Mouse (Mus musculus) testis, postnatal 14 days (tissue): ENCODE measurements around the gene Ppfia3.
"Not testable (repeated sequence)": the region's sequence is repeated elsewhere in the genome, so short reads cannot be mapped to it uniquely, and the experiment has no call there.

Source experiments
- DNase-seq: peaks from one replicate; pipeline ENCODE4 v3.0.0; 2021; ENCODE audit warnings: low spot score

Ppfia3 gene

GRCm38 (mm10) chr7:45366652-45367019 is at the start of gene Ppfia3:
Gene Ppfia3 (minus strand): TSS chr7:45367019.
- DNase-seq, result no peak

- DNase-seq, result no peak
These were observed 48.8 kb upstream of the Ppfia3 start for GRCm38 (mm10) chr7:45415636-45416035.

DNA sequence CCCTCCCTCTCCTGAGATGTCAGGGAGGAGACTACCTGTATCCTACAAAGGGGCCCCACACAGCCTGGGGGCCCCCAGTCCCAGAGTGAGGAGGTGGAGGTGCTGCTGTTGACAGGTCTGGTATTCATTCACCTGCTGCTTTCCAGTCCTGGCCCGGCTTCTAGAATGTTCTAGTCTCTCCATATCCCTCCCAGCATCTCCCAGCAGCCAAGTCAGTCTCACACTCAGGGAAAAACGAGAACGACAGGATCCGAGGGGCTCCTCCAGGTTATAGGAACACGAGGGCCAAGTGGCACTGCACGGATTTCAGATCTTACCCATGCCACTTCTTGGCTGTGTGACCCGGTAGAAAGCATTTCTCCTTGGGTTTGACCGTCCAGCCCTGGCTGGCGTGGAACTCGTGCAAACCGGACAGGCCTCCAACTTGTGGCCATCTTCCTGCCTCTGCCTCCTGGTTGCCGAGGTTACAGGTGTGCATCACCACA is 48.0 kb upstream of the Ppfia3 start:
- DNase-seq, result no peak

DNA sequence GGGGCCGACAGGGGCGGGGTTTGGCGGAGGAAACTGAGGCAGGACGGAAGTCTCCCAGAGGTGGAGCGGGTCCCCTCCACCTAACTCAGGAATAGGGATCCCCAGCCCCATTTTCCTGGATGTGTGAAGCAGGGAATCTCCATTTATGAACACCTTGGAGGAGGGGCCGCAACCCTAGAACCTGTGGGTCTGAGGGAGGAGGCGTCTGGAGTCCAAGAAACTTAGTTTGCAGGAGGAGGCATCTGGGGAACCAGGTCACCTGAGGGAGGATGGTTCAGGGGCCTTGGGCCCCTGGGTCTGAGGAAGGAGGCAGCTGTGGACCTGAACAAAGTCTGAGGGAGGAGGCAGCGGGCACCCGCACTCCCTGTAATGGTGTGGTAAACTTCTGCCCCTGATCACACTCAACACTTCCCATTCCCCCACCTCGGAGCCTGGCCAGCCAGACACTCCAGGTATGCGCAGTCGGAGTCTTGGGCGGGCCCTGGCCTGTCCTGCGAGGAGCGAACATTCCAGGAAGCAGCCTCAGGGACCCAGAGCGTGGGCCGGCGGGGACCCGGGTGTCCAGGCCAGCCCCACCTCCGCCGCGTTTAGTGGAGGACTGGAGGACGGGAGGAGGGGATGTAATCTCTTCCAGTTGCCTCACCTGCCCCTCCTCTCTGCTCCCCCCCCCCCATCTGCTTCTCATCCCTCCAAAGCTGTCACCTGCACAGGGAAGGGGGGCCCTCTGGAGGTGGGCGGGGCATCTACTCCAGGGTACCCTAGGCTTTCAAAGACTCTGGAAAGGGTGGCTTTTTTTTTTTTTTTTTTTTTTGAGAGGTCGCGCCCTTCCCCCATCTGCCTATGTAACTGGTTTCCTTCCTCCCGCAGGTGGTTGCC is 47.3 kb upstream of the Ppfia3 start:
- DNase-seq, result peak; percentile 49

DNA sequence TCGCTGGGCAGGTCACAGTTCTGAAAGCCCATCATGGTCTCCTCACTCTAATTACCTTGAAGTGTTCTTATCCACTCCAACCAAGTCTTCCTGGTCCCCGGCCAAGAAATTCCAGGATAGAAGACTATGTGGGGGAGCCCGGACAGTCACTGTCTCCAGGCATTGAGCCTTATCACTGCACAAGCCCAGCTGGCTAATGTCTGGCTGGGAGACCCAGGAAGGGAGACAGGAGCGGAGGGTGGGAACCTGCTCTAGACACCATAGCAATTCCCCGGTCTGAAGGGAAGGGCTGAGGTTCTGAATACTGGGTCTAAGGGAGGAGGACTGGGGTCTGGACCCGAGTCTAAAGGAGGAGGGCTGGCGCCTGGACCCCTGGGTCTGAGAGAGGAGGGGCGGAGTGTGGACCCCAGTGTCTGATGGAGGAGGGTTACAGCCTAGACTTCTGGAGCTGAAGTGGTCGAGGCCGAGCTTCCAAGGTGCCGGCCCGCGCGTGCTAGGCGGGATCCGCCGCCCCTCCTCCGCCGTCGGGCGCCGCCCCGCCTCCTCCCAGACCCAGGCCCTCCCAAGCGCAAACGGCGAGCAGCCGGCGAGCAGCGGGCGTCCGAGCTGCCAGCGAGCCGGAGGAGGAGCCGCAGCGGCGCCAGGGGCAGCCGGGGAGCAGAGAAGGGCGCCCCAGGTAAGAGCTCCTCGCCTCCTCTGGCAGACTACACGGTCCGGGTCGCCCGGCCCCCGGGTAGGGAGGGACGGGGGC is 46.5 kb upstream of the Ppfia3 start, which contains the start of gene Ntf5:
Gene Ntf5, plus strand, starts transcription at position 583 of the 751 bp plus-strand sequence.
- DNase-seq, result peak; percentile 67

DNA sequence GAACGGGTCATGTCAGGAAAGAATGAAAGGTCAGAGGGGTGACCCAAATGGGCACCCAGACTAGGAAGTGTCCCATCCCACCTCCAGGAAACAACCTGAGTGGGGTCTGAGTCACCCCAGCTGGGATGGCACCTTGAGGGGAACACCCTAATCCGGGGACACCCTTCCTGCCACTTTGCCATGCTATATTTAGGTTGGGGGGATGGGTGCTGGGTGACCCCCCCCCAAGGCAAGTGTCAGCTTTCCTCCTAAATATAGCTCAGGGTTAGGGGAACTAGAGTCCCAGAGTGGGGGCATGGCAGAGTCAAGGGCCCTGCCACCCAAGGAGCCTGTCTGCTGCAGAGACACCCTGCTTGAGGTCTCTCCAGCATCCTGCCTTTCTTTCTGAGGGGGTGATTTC is 45.6 kb upstream of the Ppfia3 start:
- DNase-seq, result no peak

DNA sequence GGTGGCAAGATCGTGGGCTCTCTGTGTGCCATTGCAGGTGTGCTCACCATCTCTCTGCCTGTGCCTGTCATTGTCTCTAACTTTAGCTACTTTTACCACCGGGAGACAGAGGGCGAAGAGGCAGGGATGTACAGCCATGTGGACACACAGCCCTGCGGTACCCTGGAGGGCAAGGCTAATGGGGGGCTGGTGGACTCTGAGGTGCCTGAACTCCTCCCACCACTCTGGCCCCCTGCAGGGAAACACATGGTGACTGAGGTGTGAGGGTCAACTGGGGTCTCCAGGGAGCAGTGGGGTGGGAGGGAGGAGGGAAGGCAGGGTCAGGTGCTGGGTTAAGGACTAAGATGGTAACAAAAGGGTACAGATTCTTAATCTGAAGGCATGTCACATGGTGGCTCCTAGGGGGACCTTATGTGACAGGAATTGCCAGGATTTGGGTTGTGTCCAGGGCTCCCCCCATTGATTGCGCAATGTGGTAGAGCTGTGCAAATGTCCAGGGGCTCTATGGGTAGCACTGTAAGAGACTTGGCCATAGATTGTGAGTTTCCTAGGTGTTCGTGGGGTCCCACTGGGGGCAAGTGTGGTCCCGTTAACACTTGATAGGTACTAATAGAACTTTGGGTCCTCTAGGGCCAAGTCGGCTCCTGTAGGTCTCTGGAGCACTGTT is 42.8 kb upstream of the Ppfia3 start:
- DNase-seq, result no peak

DNA sequence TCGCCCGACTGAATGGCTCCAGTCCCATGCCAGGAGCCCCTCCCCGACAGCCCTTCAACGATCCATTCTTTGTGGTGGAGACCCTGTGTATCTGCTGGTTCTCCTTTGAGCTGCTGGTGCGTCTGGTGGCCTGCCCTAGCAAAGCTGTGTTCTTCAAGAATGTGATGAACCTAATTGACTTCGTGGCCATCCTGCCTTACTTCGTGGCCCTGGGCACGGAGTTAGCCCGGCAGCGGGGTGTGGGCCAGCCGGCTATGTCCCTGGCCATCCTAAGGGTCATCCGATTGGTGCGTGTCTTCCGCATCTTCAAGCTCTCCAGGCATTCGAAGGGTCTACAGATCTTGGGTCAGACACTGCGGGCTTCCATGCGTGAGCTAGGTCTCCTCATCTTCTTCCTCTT is 42.1 kb upstream of the Ppfia3 start:
- no peak for DNase-seq

DNA sequence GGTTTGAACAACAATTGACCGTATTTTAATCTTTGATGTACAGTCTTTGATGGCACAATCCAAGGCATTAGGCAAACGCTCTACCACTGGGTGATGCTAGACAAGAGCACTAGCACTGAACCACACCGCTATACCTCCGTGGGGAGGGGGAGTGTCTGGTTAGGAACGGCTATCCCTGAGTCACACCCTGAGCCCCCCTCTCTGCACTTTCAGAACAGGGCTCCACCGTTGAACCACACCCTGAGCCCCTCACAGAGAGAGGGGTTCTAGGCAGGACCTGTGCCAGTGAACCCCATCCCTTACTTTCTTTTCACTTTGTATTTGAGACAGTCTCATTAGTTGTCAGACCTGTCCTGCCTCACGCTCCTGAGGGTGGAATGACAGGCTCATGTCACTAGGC is 41.5 kb upstream of the Ppfia3 start:
- DNase-seq, result no peak

DNA sequence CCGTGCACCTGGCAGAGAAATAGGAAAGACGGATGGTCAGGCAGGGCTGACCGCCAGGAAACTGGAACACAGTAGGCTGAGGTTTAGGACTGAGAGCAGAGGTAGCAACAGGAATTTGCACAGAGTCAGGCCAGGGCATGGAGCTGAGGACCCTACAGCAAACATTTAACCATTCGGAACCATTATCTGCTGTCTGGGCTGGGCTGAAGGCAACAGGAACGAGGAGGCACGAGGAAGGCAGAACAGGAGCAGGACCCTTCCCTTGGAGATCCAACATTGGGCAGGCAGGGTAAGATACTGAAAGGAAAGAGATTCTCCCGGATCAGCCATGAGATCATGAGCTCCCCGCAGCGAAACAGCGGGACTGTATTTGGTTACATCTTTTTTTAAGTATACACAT is 41.0 kb upstream of the Ppfia3 start:
- no peak for DNase-seq

- DNase-seq, result no peak
These were observed 39.6 kb upstream of the Ppfia3 start for GRCm38 (mm10) chr7:45406157-45407156.

GRCm38 (mm10) chr7:45405091-45406075 is 38.6 kb upstream of the Ppfia3 start, which contains the start of gene Kcna7:
Gene Kcna7 (plus strand): TSS chr7:45405653.
- peak; percentile 72 for DNase-seq

DNA sequence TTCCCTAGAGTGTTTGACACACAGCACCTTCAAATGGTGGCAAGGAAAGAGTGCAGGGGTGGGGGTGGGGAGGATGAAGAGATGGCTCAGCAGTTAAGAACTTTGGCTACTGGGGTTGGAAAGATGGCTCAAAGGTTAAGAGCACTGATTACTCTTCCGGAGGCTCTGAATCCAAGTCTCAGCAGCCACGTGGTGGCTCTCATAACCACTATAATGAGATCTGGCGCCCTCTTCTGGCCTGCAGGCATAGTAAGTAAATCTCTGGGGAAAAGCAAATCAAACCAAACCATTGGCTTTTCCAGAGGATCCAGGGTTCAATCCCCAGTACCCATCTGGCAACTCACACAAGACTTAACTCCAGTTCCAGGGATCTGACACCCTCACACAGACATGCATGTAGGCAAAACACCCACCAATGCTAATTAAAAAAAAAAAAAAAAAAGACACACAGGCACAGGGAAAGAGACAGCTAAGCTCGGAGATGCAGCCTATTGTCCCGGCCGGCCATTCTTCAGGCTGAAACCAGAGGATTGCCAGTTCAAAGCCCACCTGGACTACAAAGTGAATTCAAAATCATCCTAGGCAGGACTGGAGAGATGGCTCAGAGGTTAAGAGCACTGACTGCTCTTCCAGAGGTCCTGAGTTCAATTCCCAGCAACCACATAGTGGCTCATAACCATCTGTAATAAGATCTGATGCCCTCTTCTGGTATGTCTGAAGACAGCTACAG is 36.9 kb upstream of the Ppfia3 start:
- no peak for DNase-seq

- DNase-seq, result no peak
These were observed 34.8 kb upstream of the Ppfia3 start for GRCm38 (mm10) chr7:45401521-45402085.

GRCm38 (mm10) chr7:45396787-45397186 is 30.0 kb upstream of the Ppfia3 start:
- DNase-seq, result no peak

- DNase-seq, result not testable (repeated sequence)
These were observed 29.5 kb upstream of the Ppfia3 start for GRCm38 (mm10) chr7:45396337-45396775.

GRCm38 (mm10) chr7:45395578-45396336 is 28.9 kb upstream of the Ppfia3 start, which contains the start of gene Snrnp70:
Gene Snrnp70 (minus strand): TSS chr7:45395742.
- DNase-seq, result peak; percentile 100

DNA sequence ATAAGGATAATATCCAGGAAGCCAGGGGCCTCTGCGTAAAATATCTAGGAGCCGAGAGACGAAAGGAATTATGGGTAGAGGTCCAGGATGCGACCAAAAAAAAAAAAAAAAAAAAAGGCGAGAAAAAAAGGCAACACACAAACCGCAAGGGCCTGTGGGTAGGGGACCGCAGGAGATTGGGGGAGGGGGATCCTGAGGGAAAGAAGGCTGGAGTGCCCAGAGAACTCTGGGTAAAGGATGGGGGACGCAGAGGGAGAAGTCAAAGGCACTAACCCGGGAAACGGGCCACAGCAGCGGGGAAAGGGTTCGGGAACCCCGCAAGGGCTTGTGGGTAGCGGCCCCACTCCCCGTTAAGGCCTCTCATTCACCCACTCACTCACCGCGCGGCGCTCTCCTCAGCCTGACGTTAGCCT is 28.3 kb upstream of the Ppfia3 start:
- DNase-seq, result peak; percentile 87
